In genomic region chr12:103735566-103735965, GRCm38 (mm10) we compare ENCODE assay signal across 18 mouse cellular contexts. TPM values are rescaled to one million over a fixed set of nuclear protein-coding genes. Genes with fewer than 3 reads are reported as not detected.
"Had no signal": no experiment of that assay in that cellular context is flagged by ENCODE, and none has a peak within 500 bp of the region (broad histone marks: within the 10 kb centered on the region; RNA-seq: fewer than 3 reads in every experiment).

No protein-coding gene starts in this region.

RNA-seq across cellular contexts. Expression of gene Serpina1d, which starts 37.8 kb away (rescaled TPM):
- total RNA-seq: megakaryocyte, adult 5-6 weeks; megakaryocyte-erythroid progenitor cell, adult 5-6 weeks had no signal
- polyA plus RNA-seq: midbrain, embryonic 10.5 days; midbrain, embryonic 12.5 days; midbrain, embryonic 14.5 days; midbrain, embryonic 16.5 days; neural tube, embryonic 11.5 days; neural tube, embryonic 13.5 days; small intestine, adult 2 months; thymus, postnatal 0 days had no signal

RNA-seq across cellular contexts. Expression of gene Serpina1f, which starts 40.2 kb away (rescaled TPM):
- total RNA-seq: megakaryocyte, adult 5-6 weeks; megakaryocyte-erythroid progenitor cell, adult 5-6 weeks had no signal
- polyA plus RNA-seq: lung, adult 2 months; lung, embryonic 15.5 days; lung, postnatal 0 days; midbrain, embryonic 10.5 days; midbrain, embryonic 12.5 days; midbrain, embryonic 14.5 days; midbrain, embryonic 16.5 days; myocyte; neural tube, embryonic 11.5 days; neural tube, embryonic 13.5 days; neural tube, embryonic 15.5 days; stomach, embryonic 14.5 days; stomach, embryonic 16.5 days; thymus, postnatal 0 days had no signal

RNA-seq across cellular contexts. Expression of gene Serpina16, which starts 59.6 kb away (rescaled TPM):
- total RNA-seq: megakaryocyte, adult 5-6 weeks; megakaryocyte-erythroid progenitor cell, adult 5-6 weeks had no signal
- polyA plus RNA-seq: liver, embryonic 11.5 days; lung, adult 2 months; lung, embryonic 15.5 days; lung, postnatal 0 days; midbrain, embryonic 10.5 days; midbrain, embryonic 12.5 days; midbrain, embryonic 14.5 days; midbrain, embryonic 16.5 days; myocyte; neural tube, embryonic 11.5 days; neural tube, embryonic 13.5 days; small intestine, adult 2 months; stomach, embryonic 14.5 days; thymus, postnatal 0 days had no signal
